Mouse (Mus musculus) brain, embryonic 14.5 days (tissue): ENCODE measurements around the gene Rflnb. TPM values are rescaled to one million over a fixed set of nuclear protein-coding genes. Genes with fewer than 3 reads are reported as not detected.
A peak's percentile ranks its signal among the peaks of the same experiment; 100 is the strongest.

Experiments used
- DNase-seq: peaks from one replicate; pipeline ENCODE4 v3.0.0-alpha.2; 2011; ENCODE audit warnings: low read depth
- CTCF ChIP-seq: fragments of 200-500 bp; IDR thresholded peaks from 2 replicates; pipeline ENCODE4 v1.5.1; 2012; ENCODE audit warnings: inconsistent platforms, mild to moderate bottlenecking, moderate library complexity, borderline replicate concordance; ENCODE audit not compliant: insufficient read depth, insufficient read length; ENCODE audit errors: extremely low read depth
- POLR2A ChIP-seq: fragments of 200-500 bp; IDR thresholded peaks from 2 replicates; pipeline ENCODE4 v1.6.1; 2012; ENCODE audit warnings: mild to moderate bottlenecking, inconsistent platforms, borderline replicate concordance; ENCODE audit not compliant: poor library complexity, insufficient read depth, insufficient read length, severe bottlenecking; ENCODE audit errors: extremely low read depth
- polyA plus RNA-seq: library from polyadenylated mRNA; depleted of rRNA; stranded (reverse); fragments of >200 nt; gene quantifications from 2 replicates; pipeline ENCODE4 v1.2.3, GENCODE M21; 2012

Rflnb gene
- polyA plus RNA-seq, 1 experiment, result 6.0 TPM

DNA sequence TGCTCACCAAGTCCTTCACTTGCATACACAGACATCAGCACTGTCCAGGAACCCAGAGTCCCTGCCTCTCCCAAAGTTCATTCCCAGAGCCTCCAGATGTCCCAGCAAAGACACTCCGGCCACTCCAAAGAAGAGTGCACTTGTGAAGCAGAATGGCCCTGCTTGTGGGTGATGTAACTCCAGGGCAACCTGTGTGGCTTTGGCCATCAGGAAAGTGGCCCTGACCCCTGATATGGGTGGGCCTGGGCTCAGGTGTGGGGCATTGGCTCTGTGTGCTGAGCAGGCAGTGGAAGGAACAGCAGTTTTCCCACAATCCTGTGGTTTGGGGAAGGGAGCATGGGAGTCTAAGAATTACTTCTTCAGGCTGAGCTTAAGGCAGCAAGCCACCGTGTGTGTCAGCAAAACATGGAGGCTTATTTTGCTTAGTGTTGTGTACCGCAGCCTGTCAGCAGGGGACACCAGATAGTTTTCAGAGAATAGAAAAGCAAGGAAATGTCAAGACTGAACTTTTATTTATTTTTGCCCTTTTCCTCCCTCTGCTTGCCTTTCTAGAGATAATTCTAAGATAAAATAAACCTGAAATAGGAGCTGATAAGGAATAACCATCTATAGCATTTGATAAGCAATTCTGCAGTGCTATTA lies 26.2 kb downstream of the Rflnb start:
- no peak for DNase-seq
- TF ChIP-seq POLR2A, result no peak
- no peak; the same call in 1 of the 2 replicates for TF ChIP-seq CTCF

DNA sequence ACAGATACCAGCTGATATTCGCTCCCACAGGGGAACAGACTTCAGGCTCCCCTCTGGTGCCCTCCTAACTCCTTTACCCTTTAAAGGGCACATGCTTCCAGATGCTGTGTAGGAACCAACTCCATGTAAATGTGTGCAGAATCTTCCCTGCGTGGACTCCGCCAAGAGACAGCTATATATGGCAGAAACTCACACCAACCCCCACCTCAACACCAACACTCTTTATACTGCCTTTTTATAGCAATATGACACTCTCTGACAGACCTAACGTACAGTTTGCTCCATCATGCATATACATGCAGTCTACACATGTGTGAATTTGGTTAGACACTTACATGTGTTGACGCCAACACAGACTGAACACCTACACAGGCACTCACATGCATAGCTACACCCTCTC lies 26.9 kb downstream of the Rflnb start:
- TF ChIP-seq POLR2A, result no peak
- no peak for TF ChIP-seq CTCF
- DNase-seq, result no peak

DNA sequence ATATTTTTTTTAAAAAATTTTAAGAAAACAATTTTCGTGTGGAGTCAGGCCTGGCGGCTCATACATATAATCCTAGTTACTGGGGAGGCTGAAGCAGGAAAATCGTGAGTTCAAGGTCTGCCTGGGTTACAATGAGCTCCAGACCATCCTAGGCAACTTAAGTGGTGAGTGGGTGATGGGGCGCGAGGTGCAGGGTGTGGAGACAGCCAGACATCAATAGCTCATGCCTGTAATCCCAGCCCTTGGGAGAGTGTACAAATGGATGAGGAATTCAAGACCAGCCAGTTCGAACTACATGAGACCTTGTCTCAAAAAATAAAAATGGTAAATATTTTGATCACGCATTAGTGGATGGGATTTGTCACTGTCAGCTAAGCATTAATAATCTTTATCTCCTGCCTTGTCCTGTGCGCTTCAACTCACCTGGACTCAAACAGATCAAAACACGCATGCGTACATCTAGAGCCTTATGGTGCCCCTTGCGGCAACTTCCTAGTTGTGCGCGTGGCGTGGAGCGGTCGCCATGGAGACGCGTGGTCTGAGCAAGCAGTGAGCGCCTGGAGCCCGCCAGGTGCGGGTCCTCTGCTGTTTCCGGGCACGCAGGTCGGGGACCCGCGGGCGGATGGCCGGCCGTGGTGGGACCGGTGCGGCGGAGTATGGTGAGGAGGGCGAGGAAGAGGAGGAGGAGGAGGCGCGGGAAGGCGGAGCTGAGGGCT lies 28.0 kb downstream of the Rflnb start, which contains the start of gene 1700016K19Rik:
1700016K19Rik (plus strand) TSS at position 473 of the 716 bp plus-strand sequence.
- TF ChIP-seq POLR2A (no peak), CTCF (peak; percentile 72)
- DNase-seq, result peak; percentile 93

DNA sequence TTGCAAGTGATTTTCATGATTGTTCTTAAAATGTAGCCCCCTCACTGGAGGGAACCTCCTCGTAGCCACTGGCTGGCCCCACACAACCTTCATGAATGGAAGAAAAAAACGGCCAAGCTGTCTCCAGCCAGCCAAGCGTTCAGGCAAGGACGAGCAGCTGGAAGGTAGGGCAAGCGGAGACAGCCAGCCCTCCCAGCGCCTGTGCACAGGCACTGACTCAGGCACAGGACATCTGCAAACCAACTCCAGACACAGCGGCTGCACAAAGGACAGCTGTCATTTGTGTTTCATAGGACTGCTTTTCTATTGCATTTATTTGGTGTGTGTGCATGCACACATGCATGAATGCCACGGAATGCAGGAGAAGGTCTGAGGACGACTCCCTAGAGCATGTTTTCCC lies 33.2 kb downstream of the Rflnb start:
- TF ChIP-seq CTCF, result no peak
- TF ChIP-seq POLR2A, result no peak

GRCm38 (mm10) chr11:75992481-75992880 lies 35.1 kb downstream of the Rflnb start:
- DNase-seq, result no peak
- TF ChIP-seq CTCF, result no peak

More for the DNA sequence above, 33.2 kb downstream of the Rflnb start:
- peak; percentile 9 for DNase-seq

GRCm38 (mm10) chr11:75991911-75992310 lies 35.7 kb downstream of the Rflnb start:
- TF ChIP-seq POLR2A (no peak), CTCF (no peak)
- no peak for DNase-seq

- no peak for TF ChIP-seq POLR2A
- TF ChIP-seq CTCF, result 0 out of 2 replicates have a peak, but pooled peaks have one; percentile 20
- DNase-seq, result no peak
These were observed 36.4 kb downstream of the Rflnb start for GRCm38 (mm10) chr11:75990965-75991835.

DNA sequence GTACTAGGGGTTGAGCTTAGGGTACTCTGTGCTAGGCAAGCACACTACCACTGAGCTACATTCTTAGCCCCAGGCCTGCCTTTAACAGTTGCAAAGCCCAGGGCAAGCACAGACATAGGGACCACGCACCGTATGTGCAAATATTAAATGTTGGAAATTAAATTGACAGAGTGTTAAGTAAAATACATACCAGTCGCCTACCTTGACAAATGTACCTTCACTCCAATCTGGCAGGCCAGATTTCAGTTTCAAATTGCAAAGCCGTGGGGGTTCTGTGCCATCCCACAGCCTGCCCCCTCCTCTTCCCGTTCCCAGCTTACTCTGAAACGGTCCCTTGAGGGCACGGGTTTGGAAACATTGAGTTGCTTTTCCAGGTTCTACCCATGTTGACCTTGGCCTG lies 41.6 kb downstream of the Rflnb start:
- DNase-seq, result no peak
- TF ChIP-seq CTCF (no peak), POLR2A (no peak)

- DNase-seq, result no peak
- TF ChIP-seq CTCF (no peak), POLR2A (no peak)
These were observed 43.0 kb downstream of the Rflnb start for GRCm38 (mm10) chr11:75984581-75984980.

DNA sequence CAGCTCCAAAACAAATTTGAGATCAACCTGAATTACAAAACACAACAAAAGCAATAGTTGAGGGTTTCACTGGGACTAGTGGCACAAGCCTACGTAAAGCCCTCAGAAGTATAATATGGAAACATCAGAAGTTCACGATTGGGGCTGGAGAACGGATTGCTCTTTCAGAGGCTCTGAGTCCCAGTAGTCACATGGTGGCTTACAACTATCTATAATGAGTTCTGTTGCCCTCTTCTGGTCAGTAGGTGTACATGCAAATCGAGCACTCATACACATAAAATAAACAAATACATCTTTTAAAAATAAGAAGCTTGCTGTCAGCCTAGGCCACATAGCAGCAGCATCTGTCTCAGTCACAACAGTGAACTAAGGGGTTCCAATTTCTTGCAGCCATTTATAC lies 44.4 kb downstream of the Rflnb start:
- TF ChIP-seq CTCF (no peak), POLR2A (no peak)
- no peak for DNase-seq

- TF ChIP-seq CTCF (no peak), POLR2A (no peak)
- no peak for DNase-seq
These were observed 47.2 kb downstream of the Rflnb start for GRCm38 (mm10) chr11:75980413-75980812.
